ENCODE assay signal across 17 mouse cellular contexts in genomic region chr3:107545716-107546412, GRCm38 (mm10). TPM values are rescaled to one million over a fixed set of nuclear protein-coding genes. Genes with fewer than 3 reads are reported as not detected.
A peak's percentile ranks its signal among the peaks of the same experiment; 100 is the strongest.
DNase-seq lines count a peak whose midpoint lies in the region; ATAC-seq and TF ChIP-seq lines count a peak whose summit lies in the region.
"Had no signal": no experiment of that assay in that cellular context is flagged by ENCODE, and none has a peak within 500 bp of the region (broad histone marks: within the 10 kb centered on the region; RNA-seq: fewer than 3 reads in every experiment).

No protein-coding gene starts in this region.

- no peak overlapping the region for H3K9ac ChIP-seq in intestine, embryonic 16.5 days (ENCODE audit: low read depth, low read length)
- no peak overlapping the region for H3K9ac ChIP-seq in neural tube, embryonic 12.5 days

- H3K27me3 ChIP-seq in kidney, adult 2 months (replicated peaks; ENCODE audit: control insufficient read depth, insufficient read depth, low read length), result no peaks in the 10 kb centered on the region
- 0 out of 2 replicates have a peak, but pooled peaks cover 4% of the 10 kb centered on the region for H3K27me3 ChIP-seq in intestine, embryonic 16.5 days (replicated peaks; ENCODE audit: control insufficient read depth, insufficient read depth, low read length)
- H3K27me3 ChIP-seq in neural tube, embryonic 12.5 days (replicated peaks), result peaks cover 5% of the 10 kb centered on the region; the same call in 1 of the 2 replicates

- 56% methylated on average over 10 of the region's 10 CpGs for WGBS in kidney, adult 2 months
- 32% methylated on average over 10 of the region's 10 CpGs for WGBS in intestine, embryonic 16.5 days
- 14% methylated on average over 10 of the region's 10 CpGs for WGBS in neural tube, embryonic 12.5 days

- H3K4me2 ChIP-seq in intestine, embryonic 16.5 days (ENCODE audit: low read depth, low read length), result no peak overlapping the region
- no peak overlapping the region for H3K4me2 ChIP-seq in neural tube, embryonic 12.5 days (replicated peaks)
- H3K4me2 ChIP-seq: midbrain, embryonic 11.5 days had no signal

- ATAC-seq in intestine, embryonic 16.5 days, result peak; percentile 74
- peak; percentile 87 for ATAC-seq in neural tube, embryonic 12.5 days (ENCODE audit: low FRiP score, low read depth)

- no peaks in the 10 kb centered on the region for H3K36me3 ChIP-seq in kidney, adult 2 months (ENCODE audit: control insufficient read depth, insufficient read depth, low read length)
- no peaks in the 10 kb centered on the region for H3K36me3 ChIP-seq in intestine, embryonic 16.5 days (ENCODE audit: control insufficient read depth, insufficient read depth, low read length)
- H3K36me3 ChIP-seq in neural tube, embryonic 12.5 days, result no peaks in the 10 kb centered on the region

- H3K4me3 ChIP-seq in kidney, adult 2 months (ENCODE audit: insufficient read depth, low read depth, low read length), result no peak overlapping the region
- H3K4me3 ChIP-seq in intestine, embryonic 16.5 days (ENCODE audit: low read length), result no peak overlapping the region
- no peak overlapping the region for H3K4me3 ChIP-seq in neural tube, embryonic 12.5 days

- no peak for TF ChIP-seq CTCF in kidney, adult 2 months (conservative IDR thresholded peaks at IDR 0.05; ENCODE audit: insufficient read depth, insufficient read length, low read depth, low read length)

- no peak for TF ChIP-seq POLR2A in kidney, adult 2 months (IDR thresholded peaks at IDR 0.05; ENCODE audit: low read depth, low read length)

- H3K9me3 ChIP-seq in intestine, embryonic 16.5 days (ENCODE audit: control insufficient read depth, low read length), result no peaks in the 10 kb centered on the region
- no peaks in the 10 kb centered on the region for H3K9me3 ChIP-seq in neural tube, embryonic 12.5 days

- no peaks in the 10 kb centered on the region for H3K4me1 ChIP-seq in kidney, adult 2 months (ENCODE audit: control insufficient read depth, insufficient read depth, low read length)
- H3K4me1 ChIP-seq in intestine, embryonic 16.5 days (ENCODE audit: control insufficient read depth, insufficient read depth, low read length), result no peaks in the 10 kb centered on the region
- H3K4me1 ChIP-seq in neural tube, embryonic 12.5 days, result peaks cover 25% of the 10 kb centered on the region

- H3K27ac ChIP-seq in kidney, adult 2 months (ENCODE audit: insufficient read depth, low read depth, low read length), result no peak overlapping the region
- H3K27ac ChIP-seq in intestine, embryonic 16.5 days (ENCODE audit: low read length), result no peak overlapping the region
- H3K27ac ChIP-seq in neural tube, embryonic 12.5 days, result no peak overlapping the region; the same call in 1 of the 2 replicates

- peak; percentile 15 for DNase-seq in kidney, adult 9 months
- DNase-seq in kidney, adult 2 months, result no peak
- peak; percentile 70 for DNase-seq in embryo, embryonic 9.5 days (ENCODE audit: extremely low spot score)
- DNase-seq in urinary bladder, postnatal 36 days (ENCODE audit: low spot score in 2 of 2), result no peak
- no peak for DNase-seq in layer of hippocampus, postnatal 10 days (ENCODE audit: low spot score in 2 of 2)
- DNase-seq: adrenal gland, adult 8-10 months; lung, adult 2 months; right cerebral cortex, postnatal 14 days had no signal

RNA-seq across cellular contexts. Expression of gene Ubl4b, which starts 9.0 kb away (rescaled TPM):
- polyA plus RNA-seq in kidney, adult 2 months (2012; rRNA removed), result 0.06 TPM in 1 of 2 replicates, not detected in the other
- polyA plus RNA-seq in intestine, embryonic 16.5 days (2015; fragmentation: Nextera tagmentation; extraction: Ambion mirVana), result not detected in 2 replicates
- polyA plus RNA-seq in neural tube, embryonic 12.5 days (2016; fragmentation: Nextera tagmentation; extraction: Ambion mirVana), result not detected in 2 replicates
- not detected for total RNA-seq in layer of hippocampus, postnatal 10 days (2021)
- total RNA-seq: adrenal gland, adult 8-10 months; CH12.LX; layer of hippocampus, adult 8-10 months had no signal
- polyA plus RNA-seq: cortical plate, adult 2 months; heart, postnatal 0 days; lung, adult 2 months; midbrain, embryonic 11.5 days; stomach, embryonic 14.5 days had no signal

RNA-seq across cellular contexts. Expression of gene Slc6a17, which starts 28.0 kb away (rescaled TPM):
- polyA plus RNA-seq in kidney, adult 2 months (2012; rRNA removed), result 16.0 and 19.2 TPM in 2 replicates
- polyA plus RNA-seq in intestine, embryonic 16.5 days (2015; fragmentation: Nextera tagmentation; extraction: Ambion mirVana), result 0.97 and 1.1 TPM in 2 replicates
- 3.3 and 5.2 TPM in 2 replicates for polyA plus RNA-seq in neural tube, embryonic 12.5 days (2016; fragmentation: Nextera tagmentation; extraction: Ambion mirVana)
- total RNA-seq in layer of hippocampus, postnatal 10 days (2021), result 100 to 1,000 TPM; 197 to 222 TPM
- total RNA-seq: CH12.LX had no signal

RNA-seq across cellular contexts. Expression of gene Alx3, which starts 49.0 kb away (rescaled TPM):
- not detected in 2 replicates for polyA plus RNA-seq in kidney, adult 2 months (2012; rRNA removed)
- not detected in 2 replicates for polyA plus RNA-seq in intestine, embryonic 16.5 days (2015; fragmentation: Nextera tagmentation; extraction: Ambion mirVana)
- polyA plus RNA-seq in neural tube, embryonic 12.5 days (2016; fragmentation: Nextera tagmentation; extraction: Ambion mirVana), result 0.33 and 0.65 TPM in 2 replicates
- total RNA-seq in layer of hippocampus, postnatal 10 days (2021), result under 1 TPM; 0.37 to 0.40 TPM
- total RNA-seq: adrenal gland, adult 8-10 months; CH12.LX had no signal
- polyA plus RNA-seq: gonadal fat pad, adult 2 months; heart, postnatal 0 days; lung, adult 2 months; stomach, embryonic 14.5 days had no signal

Comparison
In these comparisons a context has a peak if more than half of its experiments do, and no peak if none do; other contexts are left out.
1. DNase-seq: peak in kidney, adult 9 months (single experiment) and embryo, embryonic 9.5 days (single experiment); none in kidney, adult 2 months (single experiment), urinary bladder, postnatal 36 days (0 of 2) and layer of hippocampus, postnatal 10 days (0 of 2).